Mouse (Mus musculus) heart, postnatal 0 days (tissue): ENCODE data around the gene Cass4.

Experiments used
- CTCF ChIP-seq: IDR thresholded peaks from 2 replicates; pipeline ENCODE4 v1.5.1; 2016; ENCODE audit warnings: antibody characterized with exemption, control low read depth, low read depth
- EP300 ChIP-seq: IDR thresholded peaks from 2 replicates; pipeline ENCODE4 v1.6.1; 2016; ENCODE audit warnings: antibody characterized with exemption, low read depth

DNA sequence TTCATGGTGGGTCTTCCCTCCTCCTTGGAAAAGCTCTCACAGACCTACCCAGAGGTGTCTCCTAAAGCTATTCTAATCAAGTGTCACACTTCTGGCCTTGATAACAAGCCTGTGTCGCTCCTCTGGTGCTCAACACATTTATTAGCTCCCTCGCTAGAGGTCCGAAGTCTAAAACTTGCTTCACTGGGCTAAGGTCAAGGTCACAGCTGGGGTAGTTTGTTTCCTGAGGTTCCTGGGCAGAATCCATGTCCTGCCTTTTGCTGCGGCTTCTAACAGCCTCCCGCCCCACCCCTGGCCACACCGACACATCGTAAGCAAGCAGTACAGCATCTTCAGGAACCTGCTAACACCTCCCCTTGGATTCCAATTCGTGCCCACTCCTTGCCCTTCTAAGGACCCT lies 42.8 kb upstream of the Cass4 start:
- TF ChIP-seq CTCF (no peak), EP300 (no peak)
